Mouse (Mus musculus): ENCODE results near the gene Ldhc. TPM values are rescaled to one million over a fixed set of nuclear protein-coding genes. Genes with fewer than 3 reads are reported as not detected.
"Not testable (repeated sequence)": the region's sequence is repeated elsewhere in the genome, so short reads cannot be mapped to it uniquely, and the experiment has no call there.

Ldhc gene
- total and polyA plus RNA-seq, 3 experiments: not detected

- DNase-seq: no peak
Measured at GRCm38 (mm10) chr7:46842278-46842677, 18.7 kb upstream of the Ldhc start.

GRCm38 (mm10) chr7:46843576-46843975 is 17.4 kb upstream of the Ldhc start:
- DNase-seq: no peak

GRCm38 (mm10) chr7:46845211-46845977 is 15.6 kb upstream of the Ldhc start:
- peak; percentile 95 for DNase-seq

- DNase-seq: no peak
Measured at GRCm38 (mm10) chr7:46845978-46846485, 15.0 kb upstream of the Ldhc start.

GRCm38 (mm10) chr7:46846486-46847244 is 14.3 kb upstream of the Ldhc start:
- peak; percentile 65 for DNase-seq

GRCm38 (mm10) chr7:46849287-46849686 is 11.7 kb upstream of the Ldhc start:
- DNase-seq: peak; percentile 39

- DNase-seq: no peak
Measured at GRCm38 (mm10) chr7:46851026-46851425, 10.0 kb upstream of the Ldhc start.

GRCm38 (mm10) chr7:46852666-46853065 is 8.3 kb upstream of the Ldhc start:
- DNase-seq: no peak

- no peak for DNase-seq
Measured at GRCm38 (mm10) chr7:46853365-46853764, 7.6 kb upstream of the Ldhc start.

GRCm38 (mm10) chr7:46855866-46856560 is 5.0 kb upstream of the Ldhc start:
- DNase-seq: no peak

- no peak for DNase-seq
Measured at GRCm38 (mm10) chr7:46857436-46857835, 3.6 kb upstream of the Ldhc start.

- no peak for DNase-seq
Measured at GRCm38 (mm10) chr7:46859031-46859430, 2.0 kb upstream of the Ldhc start.

GRCm38 (mm10) chr7:46871988-46872387 is 11.0 kb downstream of the Ldhc start:
- DNase-seq: no peak

GRCm38 (mm10) chr7:46876841-46877240 is 15.8 kb downstream of the Ldhc start:
- no peak for DNase-seq

GRCm38 (mm10) chr7:46877255-46877654 is 16.3 kb downstream of the Ldhc start:
- DNase-seq: no peak

- no peak for DNase-seq
Measured at GRCm38 (mm10) chr7:46879851-46880250, 18.8 kb downstream of the Ldhc start.

GRCm38 (mm10) chr7:46880992-46881391 is 20.0 kb downstream of the Ldhc start:
- DNase-seq: no peak

GRCm38 (mm10) chr7:46881941-46882340 is 20.9 kb downstream of the Ldhc start:
- not testable (repeated sequence) for DNase-seq

GRCm38 (mm10) chr7:46883304-46883703 is 22.3 kb downstream of the Ldhc start:
- no peak for DNase-seq

- no peak for DNase-seq
Measured at GRCm38 (mm10) chr7:46895511-46895910, 34.5 kb downstream of the Ldhc start.

GRCm38 (mm10) chr7:46899343-46899742 is 38.3 kb downstream of the Ldhc start:
- DNase-seq: no peak

- no peak for DNase-seq
Measured at GRCm38 (mm10) chr7:46911250-46911649, 50.2 kb downstream of the Ldhc start.

- no peak for DNase-seq
Measured at GRCm38 (mm10) chr7:46916376-46916775, 55.4 kb downstream of the Ldhc start.
